Mouse (Mus musculus) cerebellum, adult 18-20 months (tissue): ENCODE measurements around the gene Kdm1b.

ENCODE experiments used
- DNase-seq, 2 experiments: peaks; one replicate each; pipeline ENCODE4 v3.0.0; 2021

Gene Kdm1b

DNA sequence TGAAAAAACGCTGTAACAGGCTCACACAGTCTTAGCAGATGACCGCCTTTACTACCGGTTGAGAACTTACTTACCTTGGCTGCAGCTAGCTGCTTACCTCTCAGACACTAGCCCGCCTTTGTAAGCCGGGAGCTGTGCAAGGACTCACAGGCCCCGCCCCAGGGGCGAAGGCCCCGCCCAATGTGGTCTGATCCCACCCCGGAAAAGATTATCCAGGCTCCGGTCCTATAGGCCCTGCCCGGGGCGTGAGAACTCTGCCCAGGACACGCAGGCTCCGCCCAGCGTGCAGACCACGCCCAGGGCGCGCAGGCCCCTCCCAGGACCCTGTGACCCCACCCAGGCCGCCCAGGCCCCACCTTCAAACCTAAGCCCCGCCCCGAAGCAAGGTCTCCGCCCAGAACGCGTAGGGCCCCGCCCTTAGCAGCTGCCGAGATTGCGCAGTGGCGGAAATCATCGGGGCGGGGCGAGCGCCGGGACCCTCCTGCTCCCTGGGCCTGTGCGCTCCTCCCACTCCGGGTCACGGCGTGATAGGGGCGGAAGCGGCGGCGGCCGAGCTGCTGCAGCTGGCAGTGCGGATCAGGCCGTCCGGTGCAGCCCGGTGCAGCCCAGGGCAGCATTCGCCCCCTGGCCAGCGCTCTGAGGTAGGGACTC, at the start of gene Kdm1b:
Kdm1b (plus strand) TSS at position 470 of the 651 bp plus-strand sequence.
- peak; percentile 96 to 100 for DNase-seq

GRCm38 (mm10) chr13:46997355-46997754, 45.9 kb upstream of the Kdm1b start:
- no peak for DNase-seq

GRCm38 (mm10) chr13:46999498-46999897, 43.8 kb upstream of the Kdm1b start:
- DNase-seq: no peak

DNA sequence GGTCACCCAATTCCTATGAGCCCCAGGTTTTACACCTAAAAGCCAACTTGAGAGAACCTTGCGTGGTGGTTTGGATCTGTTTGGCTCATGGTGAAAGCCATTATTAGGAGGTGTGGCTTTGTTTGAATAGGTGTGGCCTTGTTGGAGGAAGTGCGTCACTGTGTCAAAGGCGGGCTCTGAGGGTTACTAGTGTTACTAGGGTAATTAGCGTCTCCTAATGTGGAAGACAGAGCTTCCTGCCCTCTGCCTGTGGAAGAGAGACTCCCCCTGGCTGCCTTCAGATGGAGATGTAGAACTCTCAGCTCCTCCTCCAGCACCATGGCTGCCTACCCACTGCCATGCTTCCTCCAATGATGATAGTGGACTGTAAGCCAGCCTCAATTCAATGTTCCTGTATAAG, 41.7 kb upstream of the Kdm1b start:
- DNase-seq: no peak

GRCm38 (mm10) chr13:47013740-47014139, 29.6 kb upstream of the Kdm1b start:
- DNase-seq: no peak

DNA sequence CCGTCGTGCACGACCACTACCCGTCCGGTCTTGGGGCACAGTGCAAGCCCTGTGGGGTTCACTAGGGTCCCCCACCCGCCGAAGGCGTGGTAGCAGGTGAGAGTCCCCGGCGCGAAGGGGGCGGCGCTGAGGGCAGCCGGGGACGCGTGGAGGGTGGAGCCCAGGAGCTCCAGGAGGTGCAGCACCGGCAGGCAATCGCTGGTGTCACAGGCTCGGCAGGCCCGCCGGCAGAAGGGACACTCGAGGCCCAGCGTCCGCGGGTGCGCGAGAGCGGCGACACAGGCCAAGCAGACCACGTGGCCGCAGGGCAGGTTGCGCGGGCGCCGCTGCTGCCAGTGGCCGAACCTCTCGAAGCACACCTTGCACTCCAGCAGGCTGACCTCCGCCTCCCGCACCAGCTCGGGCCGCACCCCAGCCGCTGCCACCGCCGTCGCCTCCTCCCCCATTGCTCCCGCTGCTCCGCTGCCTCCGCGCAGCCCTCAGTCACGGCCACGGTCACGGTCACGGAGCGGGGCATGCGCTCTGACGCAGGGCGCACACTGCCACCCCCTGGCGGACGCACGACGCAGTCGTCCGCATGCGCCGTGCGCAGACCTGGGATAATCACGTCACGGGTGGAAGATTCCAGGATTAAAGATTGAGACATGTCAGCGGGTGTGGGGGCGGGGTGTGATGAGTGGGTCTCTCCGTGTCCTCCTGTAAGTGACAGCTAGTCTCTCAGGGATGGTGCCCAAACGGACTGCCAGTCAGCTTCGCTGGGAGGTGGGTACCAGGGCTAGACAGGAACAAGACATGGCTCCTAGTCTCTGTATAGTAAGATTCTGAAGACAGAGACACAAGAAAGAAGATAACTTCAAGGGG, 28.7 kb upstream of the Kdm1b start, which contains the start of gene Nhlrc1:
Nhlrc1 (minus strand) TSS at position 517 of the 861 bp plus-strand sequence.
- peak; percentile 76 to 89 for DNase-seq

DNA sequence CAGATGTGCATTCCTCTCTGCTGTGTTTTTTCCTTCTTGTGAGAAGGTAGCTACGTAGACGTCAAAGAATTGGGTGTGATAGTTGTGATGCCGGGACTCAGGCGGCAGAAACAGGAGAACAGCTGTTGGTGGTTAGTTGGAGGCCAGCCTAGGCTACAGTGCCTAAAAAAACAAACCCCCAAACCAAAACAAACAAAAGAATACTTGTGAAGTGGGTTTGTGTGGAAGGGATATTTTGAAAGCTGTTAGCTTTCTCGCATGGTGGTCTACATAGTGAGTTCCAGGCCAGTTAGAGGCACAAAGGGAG, 28.2 kb upstream of the Kdm1b start:
- no peak for DNase-seq

DNA sequence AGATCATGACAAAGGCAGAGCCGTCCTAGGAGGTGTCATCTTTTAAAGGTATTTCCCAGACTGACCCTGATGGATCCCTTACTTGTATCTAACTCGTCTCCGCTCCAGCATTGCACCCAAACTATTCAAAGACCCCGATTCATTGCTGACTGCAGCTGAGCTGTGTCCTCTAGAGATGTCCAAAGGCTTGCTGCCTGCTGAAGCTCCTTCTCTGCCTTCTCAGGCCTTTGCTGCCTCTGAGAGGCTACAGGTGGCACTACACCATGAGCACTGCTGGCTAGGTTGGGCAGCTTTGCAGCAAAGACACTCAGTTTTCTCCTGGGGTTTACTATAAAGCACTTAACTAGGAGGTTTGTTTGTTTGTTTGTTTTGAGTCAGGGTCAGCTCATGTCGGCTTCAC, 26.0 kb upstream of the Kdm1b start:
- DNase-seq: peak; percentile 53 to 67

DNA sequence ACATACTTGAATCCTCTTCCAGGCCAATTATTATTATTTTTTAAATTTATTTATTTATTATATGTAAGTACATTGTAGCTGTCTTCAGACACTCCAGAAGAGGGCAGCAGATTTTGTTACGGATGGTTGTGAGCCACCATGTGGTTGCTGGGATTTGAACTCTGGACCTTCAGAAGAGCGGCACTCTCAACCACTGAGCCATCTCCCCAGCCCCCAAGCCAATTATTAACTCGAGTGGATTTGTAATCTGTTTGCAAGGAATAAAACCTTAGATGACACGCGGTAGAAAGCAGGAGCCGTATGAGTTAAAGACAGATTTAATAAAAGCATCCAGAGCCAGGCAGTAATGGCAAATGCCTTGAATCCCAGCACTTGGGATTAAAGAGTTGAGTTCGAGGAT, 23.5 kb upstream of the Kdm1b start:
- no peak for DNase-seq

- no peak for DNase-seq
Observed at GRCm38 (mm10) chr13:47020798-47021197, 22.5 kb upstream of the Kdm1b start.

GRCm38 (mm10) chr13:47030376-47031107, 12.8 kb upstream of the Kdm1b start:
- no peak for DNase-seq

GRCm38 (mm10) chr13:47033602-47034001, 9.7 kb upstream of the Kdm1b start:
- no peak for DNase-seq

DNA sequence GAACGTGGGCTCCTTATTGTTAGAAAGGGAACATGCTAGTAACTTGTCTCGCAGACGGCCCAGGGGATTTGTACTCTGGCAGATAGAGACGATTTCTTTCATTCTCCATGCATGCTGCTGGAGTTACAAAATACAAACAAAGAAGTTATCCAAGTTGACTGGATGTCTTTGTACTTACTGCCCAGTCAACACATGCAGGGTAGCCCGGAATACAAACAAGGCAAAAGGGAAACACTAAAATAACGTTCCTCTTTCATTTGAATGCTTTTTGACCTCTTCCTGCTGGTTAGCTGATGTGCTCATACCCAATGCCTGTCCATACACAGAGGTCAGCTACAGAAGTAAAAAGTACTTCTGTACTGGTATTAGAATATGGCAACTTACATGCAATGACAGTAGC, 5.4 kb upstream of the Kdm1b start:
- DNase-seq: no peak

DNA sequence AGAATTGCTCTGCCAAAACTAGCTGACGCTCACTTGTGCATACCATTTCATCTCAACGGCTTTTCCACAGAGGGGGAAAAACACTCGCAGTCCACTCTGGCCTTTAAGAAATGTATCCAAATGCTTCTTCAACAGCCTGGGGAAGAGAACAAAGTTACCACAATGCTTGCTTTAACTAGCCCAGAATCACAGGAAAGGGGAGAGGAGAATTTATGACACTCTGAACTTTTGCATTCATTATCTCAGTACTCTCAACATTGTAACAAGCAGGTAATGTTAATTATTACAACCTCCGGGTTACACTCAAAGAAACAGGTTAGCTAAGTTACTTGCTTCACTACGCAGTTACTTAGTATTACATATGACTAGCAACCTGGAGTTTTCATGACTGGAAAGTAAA, 3.2 kb upstream of the Kdm1b start:
- no peak for DNase-seq

DNA sequence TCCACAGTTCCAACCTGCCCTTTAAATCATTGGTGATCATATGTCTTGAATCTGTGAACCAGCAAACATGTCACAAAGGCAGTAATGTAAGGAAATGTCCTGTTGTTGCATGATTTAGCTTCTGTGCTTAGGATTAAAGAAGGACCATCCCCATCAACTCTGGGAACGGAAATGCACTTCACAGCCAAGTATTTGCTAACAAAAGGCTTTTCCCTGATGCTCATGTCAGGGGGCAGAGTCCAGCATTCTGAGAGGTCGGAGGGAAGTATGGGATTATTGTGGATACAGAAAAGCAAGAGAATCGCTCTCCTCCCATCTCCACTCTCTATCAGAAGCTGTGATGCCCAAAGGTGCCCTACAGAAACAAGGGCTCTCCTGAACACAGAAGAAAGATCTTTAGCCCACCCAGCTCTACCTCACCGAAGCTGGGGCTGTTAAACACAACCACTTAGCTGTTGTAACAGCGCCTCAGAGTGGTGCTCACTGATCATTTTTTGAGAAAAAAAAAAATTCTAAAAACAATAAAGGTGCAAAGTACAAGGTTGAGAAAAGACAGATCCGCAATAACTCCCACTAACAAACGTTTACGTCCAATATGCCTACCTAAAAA, 1.2 kb upstream of the Kdm1b start:
- DNase-seq: no peak

- peak; percentile 35 to 44 for DNase-seq
Observed at GRCm38 (mm10) chr13:47043833-47044616, 726 bp downstream of the Kdm1b start.

DNA sequence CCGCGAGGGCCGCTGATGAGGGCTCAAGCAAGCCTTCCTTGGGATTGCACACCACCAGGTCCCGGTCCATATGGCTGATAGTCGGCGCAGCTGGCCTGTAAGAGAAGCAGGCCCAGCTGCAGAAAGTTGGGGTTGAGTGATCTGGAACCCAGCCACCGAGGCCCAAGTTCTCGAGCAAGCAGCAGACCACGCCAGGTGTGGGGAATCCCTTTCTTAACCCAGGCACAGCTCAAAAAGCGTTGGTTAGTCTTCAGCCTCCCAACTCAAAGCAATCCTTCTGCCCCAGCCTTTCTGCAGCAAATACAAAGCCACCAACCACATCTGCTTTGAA, 1.3 kb downstream of the Kdm1b start, which contains the start of gene Tpmt:
Tpmt (minus strand) TSS at position 121 of the 331 bp plus-strand sequence.
- no peak for DNase-seq

DNA sequence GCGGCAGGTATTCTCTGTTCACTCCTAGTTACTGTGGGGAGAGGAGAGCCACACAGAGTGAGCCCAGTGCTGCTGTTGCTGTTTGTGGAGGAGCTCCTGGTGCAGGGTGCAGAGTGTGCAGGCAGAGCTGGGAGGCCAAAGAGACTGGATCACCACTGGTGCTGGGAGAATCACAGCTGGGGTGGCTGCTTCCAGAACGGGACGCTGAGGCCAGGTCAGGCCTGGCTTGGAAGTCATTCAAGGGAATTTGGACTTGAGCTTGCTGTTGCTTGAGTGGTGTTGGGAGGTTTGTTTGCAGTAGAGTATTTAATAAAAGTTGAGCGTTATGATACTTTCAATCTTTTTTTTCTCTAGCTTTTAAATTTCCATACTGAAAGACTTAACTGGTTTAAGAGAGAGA, 4.7 kb downstream of the Kdm1b start:
- DNase-seq: no peak

DNA sequence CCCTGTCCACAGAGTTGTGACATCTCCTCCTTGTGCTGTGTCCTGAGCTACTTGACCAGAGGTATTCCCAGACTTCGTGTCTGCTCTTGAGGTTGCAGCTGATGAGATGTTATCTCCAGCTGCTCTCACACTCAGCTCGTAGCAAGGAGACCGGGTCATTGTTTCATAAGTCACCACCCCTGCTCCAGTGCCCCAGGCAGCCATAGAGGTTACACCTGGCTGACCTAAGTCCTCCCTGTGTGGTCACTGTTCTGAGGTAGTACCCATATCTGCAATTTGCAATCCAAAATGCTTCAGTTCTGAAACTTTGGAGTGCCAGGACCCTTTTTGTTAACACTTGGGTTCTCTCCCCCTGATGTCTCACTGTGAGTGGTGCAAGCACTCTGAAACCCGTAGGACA, 6.7 kb downstream of the Kdm1b start:
- no peak for DNase-seq

GRCm38 (mm10) chr13:47053971-47054370, 10.7 kb downstream of the Kdm1b start:
- DNase-seq: no peak

- no peak for DNase-seq
Observed at GRCm38 (mm10) chr13:47056126-47056525, 12.8 kb downstream of the Kdm1b start.

GRCm38 (mm10) chr13:47056781-47057180, 13.5 kb downstream of the Kdm1b start:
- no peak for DNase-seq

DNA sequence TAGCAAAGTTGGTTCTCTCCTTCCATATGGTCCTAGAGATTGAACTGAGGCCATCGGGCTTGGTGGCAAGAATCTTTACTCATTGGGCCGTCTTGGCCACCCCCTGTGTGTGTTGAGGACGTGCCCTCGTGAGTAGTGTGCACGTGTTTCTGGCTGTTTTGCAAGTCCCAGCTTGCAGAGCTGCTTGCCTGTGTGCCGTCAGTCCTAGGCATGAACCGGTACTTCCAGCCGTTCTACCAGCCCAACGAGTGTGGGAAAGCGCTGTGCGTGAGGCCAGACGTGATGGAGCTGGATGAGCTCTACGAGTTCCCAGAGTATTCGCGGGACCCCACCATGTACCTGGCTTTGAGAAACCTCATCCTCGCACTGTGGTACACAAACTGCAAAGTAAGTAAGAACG, 19.5 kb downstream of the Kdm1b start:
- DNase-seq: no peak
